Mouse (Mus musculus) hindbrain, embryonic 14.5 days (tissue): ENCODE data around the gene Crtap. TPM values are rescaled to one million over a fixed set of nuclear protein-coding genes. Genes with fewer than 3 reads are reported as not detected.

Experiments used
- ATAC-seq: fragments of 200-750 bp; cut with Nextera tagmentation; 2 replicates; pipeline ENCODE4 v1.8.0; 2017; ENCODE audit warnings: moderate number of reproducible peaks, mild to moderate bottlenecking, moderate TSS enrichment, moderate library complexity; ENCODE audit not compliant: low FRiP score
- DNase-seq: peaks from one replicate; pipeline ENCODE4 v3.0.0-alpha.2; 2015; ENCODE audit warnings: low spot score
- H3K27ac ChIP-seq: fragments of 300-500 bp; sonication (generic); 2 replicates; pipeline ENCODE4 v1.5.1; 2014; ENCODE audit warnings: mild to moderate bottlenecking, moderate library complexity
- H3K27me3 ChIP-seq: fragments of 300-500 bp; sonication (generic); 2 replicates; pipeline ENCODE4 v1.6.1; 2014; ENCODE audit warnings: mild to moderate bottlenecking, low read length, mixed read lengths; ENCODE audit not compliant: control insufficient read depth, insufficient read depth
- H3K36me3 ChIP-seq: fragments of 300-500 bp; sonication (generic); replicated peaks from 2 replicates; pipeline ENCODE4 v1.6.1; 2014; ENCODE audit not compliant: control insufficient read depth, insufficient read depth
- H3K4me1 ChIP-seq: fragments of 300-500 bp; sonication (generic); replicated peaks from 2 replicates; pipeline ENCODE4 v1.6.1; 2014; ENCODE audit warnings: antibody characterized with exemption, low read length, mixed read lengths; ENCODE audit not compliant: control insufficient read depth, insufficient read depth
- H3K4me2 ChIP-seq: fragments of 300-500 bp; sonication (generic); replicated peaks from 2 replicates; pipeline ENCODE4 v1.6.1; 2014; ENCODE audit warnings: mild to moderate bottlenecking, moderate library complexity
- H3K4me3 ChIP-seq: fragments of 300-500 bp; sonication (generic); replicated peaks from 2 replicates; pipeline ENCODE4 v1.5.1; 2014; ENCODE audit warnings: mild to moderate bottlenecking, low read length
- H3K9ac ChIP-seq: fragments of 300-500 bp; sonication (generic); 2 replicates; pipeline ENCODE4 v1.6.1; 2014
- H3K9me3 ChIP-seq: fragments of 300-500 bp; sonication (generic); 2 replicates; pipeline ENCODE4 v1.6.1; 2016; ENCODE audit warnings: low read length; ENCODE audit not compliant: control insufficient read depth
- WGBS: fragments of 180-500 bp; shearing (Covaris S2); extraction: QIAGEN DNeasy Blood & Tissue Kit; methylation state at CpG from one replicate; pipeline ENCODE4 v1.1.7; 2014; 5-methylcytosine and 5-hydroxymethylcytosine counted together
- polyA plus RNA-seq: library from polyadenylated mRNA; unstranded; fragments of >200 nt; fragmentation: Nextera tagmentation; extraction: Ambion mirVana; gene quantifications from 2 replicates; pipeline ENCODE4 v1.2.1, GENCODE M21; 2014

Gene Crtap
- polyA plus RNA-seq, 1 experiment from 2014 or later = 31.6 TPM

GRCm38 (mm10) chr9:114388288-114388687 is 2.2 kb downstream of the Crtap start:
- H3K9me3 ChIP-seq = no peaks in the 10 kb centered on the region
- no peak for DNase-seq
- no peak overlapping the region for H3K4me2 ChIP-seq
- H3K27me3 ChIP-seq = 0 out of 2 replicates have a peak, but pooled peaks cover 4% of the 10 kb centered on the region
- ATAC-seq = no peak
- no peak overlapping the region for H3K9ac ChIP-seq
- H3K4me3 ChIP-seq = no peak overlapping the region
- 85% methylated on average over 8 of the region's 8 CpGs for WGBS
- H3K36me3 ChIP-seq = no peaks in the 10 kb centered on the region
- no peaks in the 10 kb centered on the region for H3K4me1 ChIP-seq
- H3K27ac ChIP-seq = no peak overlapping the region

- Histone ChIP-seq H3K27ac (no peak overlapping the region), H3K4me2 (no peak overlapping the region), H3K36me3 (no peaks in the 10 kb centered on the region), H3K4me1 (no peaks in the 10 kb centered on the region), H3K27me3 (0 out of 2 replicates have a peak, but pooled peaks cover 4% of the 10 kb centered on the region), H3K9ac (no peak overlapping the region), H3K4me3 (no peak overlapping the region), H3K9me3 (no peaks in the 10 kb centered on the region)
- 79% methylated on average over 6 of the region's 6 CpGs for WGBS
- ATAC-seq (no peak), DNase-seq (no peak)
Measured at GRCm38 (mm10) chr9:114387086-114387485, 3.4 kb downstream of the Crtap start.

- ATAC-seq (no peak), DNase-seq (no peak)
- no peaks in the 10 kb centered on the region; the same call in 1 of the 2 replicates for H3K36me3 ChIP-seq
- H3K27ac ChIP-seq = no peak overlapping the region
- H3K9ac ChIP-seq = no peak overlapping the region
- 97% methylated on average over 10 of the region's 10 CpGs for WGBS
- no peak overlapping the region for H3K4me3 ChIP-seq
- H3K4me2 ChIP-seq = no peak overlapping the region
- H3K4me1 ChIP-seq = no peaks in the 10 kb centered on the region
- H3K27me3 ChIP-seq = no peaks in the 10 kb centered on the region
- H3K9me3 ChIP-seq = no peaks in the 10 kb centered on the region
Measured at GRCm38 (mm10) chr9:114385160-114385559, 5.3 kb downstream of the Crtap start.

DNA sequence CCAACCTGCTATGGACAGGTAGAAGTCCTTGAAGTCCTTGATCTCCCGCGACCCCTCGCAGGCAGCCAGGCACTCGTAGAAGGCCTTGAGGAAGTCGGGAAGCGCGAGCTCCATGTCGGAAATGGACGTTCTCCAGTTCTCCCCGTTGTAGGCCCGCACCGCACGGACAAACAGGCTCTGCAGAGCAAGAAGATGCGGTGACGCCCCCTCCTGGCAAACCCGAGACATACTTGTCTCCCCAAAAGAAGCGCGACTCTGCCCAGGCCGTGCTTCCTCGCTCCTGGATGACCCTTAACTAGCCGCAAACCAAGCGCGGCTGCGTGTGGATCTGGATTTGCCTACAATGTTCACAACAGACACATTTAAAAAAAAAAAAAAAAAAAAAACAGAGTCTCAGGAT is 5.8 kb downstream of the Crtap start:
- ATAC-seq (no peak), DNase-seq (no peak)
- no peak overlapping the region for H3K4me3 ChIP-seq
- no peaks in the 10 kb centered on the region for H3K27me3 ChIP-seq
- no peaks in the 10 kb centered on the region for H3K9me3 ChIP-seq
- no peaks in the 10 kb centered on the region for H3K4me1 ChIP-seq
- WGBS = 91% methylated on average over 24 of the region's 24 CpGs
- H3K9ac ChIP-seq = no peak overlapping the region
- no peak overlapping the region for H3K4me2 ChIP-seq
- no peak overlapping the region for H3K27ac ChIP-seq
- no peaks in the 10 kb centered on the region; the same call in 1 of the 2 replicates for H3K36me3 ChIP-seq

- no peak overlapping the region for H3K4me2 ChIP-seq
- 87% methylated on average over 17 of the region's 17 CpGs for WGBS
- no peak overlapping the region for H3K4me3 ChIP-seq
- H3K9ac ChIP-seq = no peak overlapping the region
- no peak for ATAC-seq
- no peaks in the 10 kb centered on the region for H3K27me3 ChIP-seq
- no peak for DNase-seq
- H3K9me3 ChIP-seq = no peaks in the 10 kb centered on the region
- H3K27ac ChIP-seq = no peak overlapping the region
- no peaks in the 10 kb centered on the region for H3K4me1 ChIP-seq
- no peaks in the 10 kb centered on the region; the same call in 1 of the 2 replicates for H3K36me3 ChIP-seq
Measured at GRCm38 (mm10) chr9:114382936-114383710, 7.4 kb downstream of the Crtap start.

- DNase-seq = peak; percentile 84
- no peaks in the 10 kb centered on the region for H3K4me1 ChIP-seq
- H3K27ac ChIP-seq = no peak overlapping the region
- WGBS = 69% methylated on average over 17 of the region's 17 CpGs
- H3K9ac ChIP-seq = no peak overlapping the region
- no peaks in the 10 kb centered on the region for H3K9me3 ChIP-seq
- H3K27me3 ChIP-seq = no peaks in the 10 kb centered on the region
- no peak overlapping the region for H3K4me2 ChIP-seq
- H3K36me3 ChIP-seq = no peaks in the 10 kb centered on the region; the same call in 1 of the 2 replicates
- H3K4me3 ChIP-seq = no peak overlapping the region
- 0 out of 2 replicates have a peak, but pooled peaks have one; percentile 47 for ATAC-seq
Measured at GRCm38 (mm10) chr9:114380881-114381733, 9.4 kb downstream of the Crtap start.

GRCm38 (mm10) chr9:114379871-114380270 is 10.6 kb downstream of the Crtap start:
- ATAC-seq = no peak
- H3K9ac ChIP-seq = no peak overlapping the region
- no peaks in the 10 kb centered on the region; the same call in 1 of the 2 replicates for H3K36me3 ChIP-seq
- H3K27ac ChIP-seq = no peak overlapping the region
- H3K4me3 ChIP-seq = no peak overlapping the region
- no peak for DNase-seq
- no peaks in the 10 kb centered on the region for H3K4me1 ChIP-seq
- WGBS = 90% methylated on average over 12 of the region's 12 CpGs
- H3K4me2 ChIP-seq = no peak overlapping the region
- H3K27me3 ChIP-seq = no peaks in the 10 kb centered on the region
- no peaks in the 10 kb centered on the region for H3K9me3 ChIP-seq

DNA sequence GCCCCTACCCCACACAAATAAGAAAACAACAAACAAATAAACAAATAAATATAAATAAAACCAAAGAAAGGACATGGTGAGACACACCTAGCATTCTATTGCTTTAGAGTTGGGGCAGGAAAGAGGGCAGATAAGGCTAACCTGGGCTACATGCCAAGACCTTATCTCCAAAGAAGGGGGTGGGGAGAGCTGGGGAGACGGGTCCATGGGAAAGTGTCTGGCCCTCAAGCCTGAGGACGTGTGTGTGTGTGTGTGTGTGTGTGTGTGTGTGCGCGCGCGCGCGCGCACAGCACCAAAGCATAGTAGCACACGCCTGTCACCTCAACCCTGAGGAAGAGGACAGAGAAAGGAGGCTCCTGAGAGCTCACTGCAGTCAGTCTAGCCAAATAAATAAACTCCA is 13.3 kb downstream of the Crtap start:
- ATAC-seq (no peak), DNase-seq (no peak)
- no peak overlapping the region for H3K4me2 ChIP-seq
- 93% methylated on average over 10 of the region's 10 CpGs for WGBS
- no peak overlapping the region for H3K9ac ChIP-seq
- no peaks in the 10 kb centered on the region; the same call in 1 of the 2 replicates for H3K36me3 ChIP-seq
- H3K9me3 ChIP-seq = no peaks in the 10 kb centered on the region
- no peak overlapping the region for H3K4me3 ChIP-seq
- H3K4me1 ChIP-seq = no peaks in the 10 kb centered on the region
- H3K27ac ChIP-seq = no peak overlapping the region
- no peaks in the 10 kb centered on the region for H3K27me3 ChIP-seq

DNA sequence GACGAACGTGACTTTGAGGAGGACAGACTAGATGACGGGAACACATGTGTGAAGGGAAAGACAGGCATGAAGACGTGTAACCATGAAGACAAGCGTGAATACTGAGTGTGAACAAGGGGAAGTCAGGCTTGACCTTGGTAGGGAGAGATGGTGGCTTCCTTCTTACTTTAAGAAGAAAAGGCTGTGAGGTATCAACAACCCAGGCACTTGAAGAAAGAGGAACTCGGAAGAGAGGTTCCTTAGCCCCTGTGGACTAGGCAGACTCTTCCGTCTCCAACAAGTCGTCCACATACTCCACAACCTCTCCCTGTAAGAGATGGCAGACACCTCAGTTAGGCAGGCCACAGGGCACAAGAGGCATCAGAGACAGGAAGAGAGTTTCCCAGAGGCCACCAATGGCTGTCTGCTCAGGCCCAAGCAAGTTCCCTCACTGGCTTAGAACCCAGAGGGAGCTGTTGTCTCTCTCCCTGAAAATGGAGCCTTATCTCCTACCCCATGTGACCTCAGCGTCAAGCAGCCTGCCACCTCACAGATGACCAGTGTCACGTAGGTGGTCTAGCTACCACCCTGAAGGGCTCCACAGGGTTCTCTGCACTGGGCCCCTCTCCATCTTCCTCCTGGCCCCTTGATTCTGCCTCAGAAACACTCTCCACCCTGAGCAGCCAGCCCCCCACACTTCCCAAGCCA is 15.1 kb downstream of the Crtap start:
- Histone ChIP-seq H3K27ac (no peak overlapping the region), H3K4me1 (no peaks in the 10 kb centered on the region), H3K36me3 (no peaks in the 10 kb centered on the region; the same call in 1 of the 2 replicates), H3K27me3 (no peaks in the 10 kb centered on the region), H3K4me2 (no peak overlapping the region), H3K4me3 (no peak overlapping the region), H3K9ac (no peak overlapping the region), H3K9me3 (no peaks in the 10 kb centered on the region)
- WGBS = 91% methylated on average over 10 of the region's 10 CpGs
- ATAC-seq = no peak
- no peak for DNase-seq
